Mouse (Mus musculus) heart, embryonic 12.5 days (tissue): Measurements from ENCODE around the gene Rpn2. TPM values are rescaled to one million over a fixed set of nuclear protein-coding genes. Genes with fewer than 3 reads are reported as not detected.
A peak's percentile ranks its signal among the peaks of the same experiment; 100 is the strongest.

Experiments used
- ATAC-seq: fragments of 200-750 bp; cut with Nextera tagmentation; 2 replicates; pipeline ENCODE4 v1.8.0; 2017; ENCODE audit warnings: moderate TSS enrichment, moderate library complexity; ENCODE audit not compliant: insufficient number of reproducible peaks, low FRiP score
- H3K27ac ChIP-seq: fragments of 300-500 bp; sonication (generic); 2 replicates; pipeline ENCODE4 v1.5.1; 2016; ENCODE audit warnings: mild to moderate bottlenecking, moderate library complexity; ENCODE audit not compliant: poor library complexity, severe bottlenecking
- H3K27me3 ChIP-seq: fragments of 300-500 bp; sonication (generic); replicated peaks from 2 replicates; pipeline ENCODE4 v1.6.1; 2016; ENCODE audit warnings: mild to moderate bottlenecking, moderate library complexity
- H3K36me3 ChIP-seq: fragments of 300-500 bp; sonication (generic); 2 replicates; pipeline ENCODE4 v1.6.1; 2016; ENCODE audit warnings: mild to moderate bottlenecking, moderate library complexity
- H3K4me1 ChIP-seq: fragments of 300-500 bp; sonication (generic); replicated peaks from 2 replicates; pipeline ENCODE4 v1.6.1; 2016; ENCODE audit warnings: mild to moderate bottlenecking
- H3K4me2 ChIP-seq: fragments of 300-500 bp; sonication (generic); 2 replicates; pipeline ENCODE4 v1.6.1; 2016; ENCODE audit warnings: mild to moderate bottlenecking, moderate library complexity
- H3K4me3 ChIP-seq: fragments of 300-500 bp; sonication (generic); 2 replicates; pipeline ENCODE4 v1.5.1; 2016; ENCODE audit warnings: mild to moderate bottlenecking
- H3K9ac ChIP-seq: fragments of 300-500 bp; sonication (generic); 2 replicates; pipeline ENCODE4 v1.6.1; 2016; ENCODE audit warnings: mild to moderate bottlenecking, moderate library complexity
- H3K9me3 ChIP-seq: fragments of 300-500 bp; sonication (generic); replicated peaks from 2 replicates; pipeline ENCODE4 v1.6.1; 2016; ENCODE audit warnings: mild to moderate bottlenecking, moderate library complexity
- WGBS: fragments of 180-500 bp; shearing (Covaris S2); methylation state at CpG from one replicate; pipeline ENCODE4 v1.1.7; 2016; 5-methylcytosine and 5-hydroxymethylcytosine counted together
- polyA plus RNA-seq: library from polyadenylated mRNA; unstranded; fragments of >200 nt; fragmentation: Nextera tagmentation; extraction: Ambion mirVana; gene quantifications from 2 replicates; pipeline ENCODE4 v1.2.1, GENCODE M21; 2016

Gene Rpn2
- polyA plus RNA-seq, 1 experiment from 2014 or later: 207 TPM

GRCm38 (mm10) chr2:157353183-157353582 is 74.4 kb downstream of the Rpn2 start:
- Histone ChIP-seq H3K36me3 (no peaks in the 10 kb centered on the region), H3K9ac (no peak overlapping the region), H3K9me3 (peaks cover 6% of the 10 kb centered on the region; the same call in 1 of the 2 replicates), H3K4me1 (peaks cover 3% of the 10 kb centered on the region; the same call in 1 of the 2 replicates), H3K27ac (no peak overlapping the region), H3K4me3 (no peak overlapping the region), H3K4me2 (no peak overlapping the region), H3K27me3 (no peaks in the 10 kb centered on the region)
- WGBS: 56% methylated on average over 4 of the region's 4 CpGs
- no peak for ATAC-seq

- WGBS: 70% methylated on average over 3 of the region's 3 CpGs
- Histone ChIP-seq H3K27ac (no peak overlapping the region), H3K4me3 (no peak overlapping the region)
Measured at GRCm38 (mm10) chr2:157354106-157354505, 75.3 kb downstream of the Rpn2 start.

DNA sequence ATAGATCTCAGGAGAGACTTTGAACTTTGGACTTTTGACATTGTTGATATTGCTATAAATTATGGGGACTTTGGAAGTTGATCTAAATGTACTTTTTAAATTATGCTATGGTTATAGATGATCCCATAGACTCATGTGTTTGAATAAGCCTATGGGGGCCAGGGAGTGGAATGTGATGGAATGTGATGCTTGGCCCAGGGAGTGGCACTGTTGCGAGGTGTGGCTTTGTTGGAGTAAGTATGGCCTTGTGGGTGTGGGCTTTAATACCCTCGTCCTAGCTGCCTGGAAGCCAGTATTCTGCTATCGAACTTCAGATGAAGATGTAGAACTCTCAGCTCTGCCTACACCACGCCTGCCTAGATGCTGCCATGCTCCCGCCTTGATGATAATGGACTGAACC is 81.2 kb downstream of the Rpn2 start:
- Histone ChIP-seq H3K4me1 (peaks cover 8% of the 10 kb centered on the region; the same call in 1 of the 2 replicates), H3K27ac (no peak overlapping the region), H3K4me2 (no peak overlapping the region), H3K36me3 (no peaks in the 10 kb centered on the region), H3K4me3 (no peak overlapping the region), H3K9ac (no peak overlapping the region), H3K9me3 (peaks cover 5% of the 10 kb centered on the region; the same call in 1 of the 2 replicates), H3K27me3 (no peaks in the 10 kb centered on the region)
- ATAC-seq: no peak
- WGBS: 79% methylated on average over 5 of the region's 5 CpGs

More at GRCm38 (mm10) chr2:157354106-157354505, 75.3 kb downstream of the Rpn2 start:
- no peak overlapping the region for H3K9ac ChIP-seq
- ATAC-seq: no peak
- H3K36me3 ChIP-seq: no peaks in the 10 kb centered on the region
- H3K27me3 ChIP-seq: no peaks in the 10 kb centered on the region
- H3K9me3 ChIP-seq: peaks cover 6% of the 10 kb centered on the region; the same call in 1 of the 2 replicates
- H3K4me2 ChIP-seq: no peak overlapping the region
- no peaks in the 10 kb centered on the region for H3K4me1 ChIP-seq

DNA sequence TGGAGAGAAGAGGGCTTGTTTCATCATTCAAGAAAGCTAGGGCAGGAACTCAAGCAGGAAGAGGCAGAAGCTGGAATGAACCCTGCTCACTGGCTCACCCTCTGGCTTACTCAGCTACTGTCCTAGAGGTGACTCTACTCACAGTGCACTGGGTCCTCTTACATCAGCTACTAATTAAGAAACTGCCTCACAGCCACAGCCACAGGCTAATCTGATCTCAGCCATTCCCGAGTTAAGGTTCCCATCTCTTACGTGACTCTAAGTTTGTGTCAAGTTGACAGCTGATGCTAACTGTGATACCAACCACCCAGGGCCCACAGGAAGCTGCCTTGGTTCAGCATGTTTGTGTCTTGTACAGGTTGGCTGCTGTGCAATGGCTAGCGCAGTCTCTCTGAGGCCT is 84.2 kb downstream of the Rpn2 start:
- Histone ChIP-seq H3K27ac (no peak overlapping the region), H3K9ac (no peak overlapping the region), H3K9me3 (no peaks in the 10 kb centered on the region), H3K4me1 (peaks cover 8% of the 10 kb centered on the region), H3K4me2 (no peak overlapping the region), H3K4me3 (no peak overlapping the region), H3K27me3 (no peaks in the 10 kb centered on the region), H3K36me3 (no peaks in the 10 kb centered on the region)
- ATAC-seq: no peak
- 62% methylated on average over 3 of the region's 3 CpGs for WGBS

GRCm38 (mm10) chr2:157366762-157367161 is 87.9 kb downstream of the Rpn2 start:
- no peak for ATAC-seq
- no peak overlapping the region for H3K9ac ChIP-seq
- no peaks in the 10 kb centered on the region for H3K27me3 ChIP-seq
- peaks cover 22% of the 10 kb centered on the region for H3K4me1 ChIP-seq
- peaks cover 6% of the 10 kb centered on the region; the same call in 1 of the 2 replicates for H3K36me3 ChIP-seq
- no peaks in the 10 kb centered on the region for H3K9me3 ChIP-seq
- peak overlapping the region; percentile 92 for H3K4me2 ChIP-seq
- no peak overlapping the region for H3K27ac ChIP-seq
- peak overlapping the region; percentile 91; the same call in 1 of the 2 replicates for H3K4me3 ChIP-seq
- 46% methylated on average over 9 of the region's 9 CpGs for WGBS

GRCm38 (mm10) chr2:157367184-157367893 is 88.5 kb downstream of the Rpn2 start, which contains the start of gene Manbal:
TSS of gene Manbal (plus strand) at chr2:157367594.
- WGBS: 4% methylated on average over 42 of the region's 42 CpGs
- Histone ChIP-seq H3K27me3 (no peaks in the 10 kb centered on the region), H3K4me2 (peak within 1 kb of the TSS; percentile 92), H3K36me3 (peaks cover 6% of the 10 kb centered on the region; the same call in 1 of the 2 replicates), H3K27ac (peak within 1 kb of the TSS; percentile 85), H3K4me1 (peaks cover 23% of the 10 kb centered on the region), H3K4me3 (peak within 1 kb of the TSS; percentile 91), H3K9ac (peak within 1 kb of the TSS; percentile 99), H3K9me3 (no peaks in the 10 kb centered on the region)
- ATAC-seq: peak; percentile 88

DNA sequence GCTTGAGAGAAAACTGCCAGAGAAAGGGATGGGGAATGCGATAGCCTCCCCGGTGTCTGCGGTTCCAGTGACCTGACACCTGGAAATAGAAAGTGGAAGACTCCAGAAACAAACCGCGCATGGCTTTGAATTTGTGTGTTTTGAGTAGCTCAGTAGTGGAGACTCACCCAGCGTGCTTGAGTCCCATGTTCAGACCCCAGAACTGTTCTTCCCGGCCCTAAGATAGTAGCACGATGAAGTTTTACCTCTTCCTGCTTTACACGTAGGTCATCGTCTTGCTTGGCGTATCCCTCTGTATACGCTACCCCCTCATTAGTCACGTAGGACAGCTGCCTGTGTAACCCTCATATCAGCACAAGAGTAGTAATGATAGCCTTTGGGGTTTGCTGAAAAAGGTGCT is 89.2 kb downstream of the Rpn2 start:
- H3K9me3 ChIP-seq: no peaks in the 10 kb centered on the region
- peak overlapping the region; percentile 92 for H3K4me2 ChIP-seq
- ATAC-seq: peak; percentile 40
- WGBS: 4% methylated on average over 13 of the region's 13 CpGs
- peaks cover 6% of the 10 kb centered on the region; the same call in 1 of the 2 replicates for H3K36me3 ChIP-seq
- H3K27ac ChIP-seq: peak overlapping the region; percentile 85
- H3K27me3 ChIP-seq: no peaks in the 10 kb centered on the region
- peak overlapping the region; percentile 99 for H3K9ac ChIP-seq
- peaks cover 26% of the 10 kb centered on the region for H3K4me1 ChIP-seq
- H3K4me3 ChIP-seq: peak overlapping the region; percentile 91

GRCm38 (mm10) chr2:157371696-157372095 is 92.9 kb downstream of the Rpn2 start:
- Histone ChIP-seq H3K9ac (no peak overlapping the region), H3K36me3 (peaks cover 16% of the 10 kb centered on the region), H3K27me3 (no peaks in the 10 kb centered on the region), H3K4me3 (no peak overlapping the region), H3K27ac (no peak overlapping the region), H3K9me3 (no peaks in the 10 kb centered on the region), H3K4me1 (peaks cover 54% of the 10 kb centered on the region), H3K4me2 (no peak overlapping the region)
- 46% methylated on average over 6 of the region's 6 CpGs for WGBS
- ATAC-seq: no peak

GRCm38 (mm10) chr2:157373681-157374080 is 94.9 kb downstream of the Rpn2 start:
- H3K4me2 ChIP-seq: no peak overlapping the region
- peaks cover 16% of the 10 kb centered on the region for H3K36me3 ChIP-seq
- H3K27ac ChIP-seq: no peak overlapping the region
- ATAC-seq: no peak
- H3K9me3 ChIP-seq: no peaks in the 10 kb centered on the region
- no peak overlapping the region for H3K4me3 ChIP-seq
- no peak overlapping the region for H3K9ac ChIP-seq
- peaks cover 62% of the 10 kb centered on the region for H3K4me1 ChIP-seq
- H3K27me3 ChIP-seq: no peaks in the 10 kb centered on the region
- 72% methylated on average over 3 of the region's 3 CpGs for WGBS

DNA sequence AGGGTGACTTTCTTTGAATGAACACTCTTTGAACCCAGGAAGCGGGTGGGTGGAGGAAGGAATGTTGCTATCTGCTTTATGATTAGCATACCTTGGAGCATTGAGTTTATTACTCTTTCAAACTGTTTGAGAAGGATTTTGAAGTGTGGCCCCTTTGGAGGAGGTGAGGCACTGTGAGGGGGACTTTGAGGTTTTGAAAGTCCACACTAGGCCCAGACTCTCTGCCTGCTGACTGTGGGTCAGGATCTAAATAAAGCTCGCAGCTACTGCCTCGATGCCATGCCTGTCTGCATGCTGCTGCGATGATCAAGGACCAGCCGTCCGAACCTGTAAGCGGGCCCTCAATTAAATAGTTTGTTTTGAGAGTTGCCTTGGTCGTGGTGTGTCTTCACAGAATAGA is 96.2 kb downstream of the Rpn2 start:
- H3K9me3 ChIP-seq: no peaks in the 10 kb centered on the region
- no peaks in the 10 kb centered on the region for H3K27me3 ChIP-seq
- H3K4me2 ChIP-seq: peak overlapping the region; percentile 11; the same call in 1 of the 2 replicates
- ATAC-seq: no peak; the same call in 1 of the 2 replicates
- no peak overlapping the region for H3K9ac ChIP-seq
- WGBS: 45% methylated on average over 8 of the region's 8 CpGs
- peak overlapping the region; percentile 9; the same call in 1 of the 2 replicates for H3K27ac ChIP-seq
- H3K36me3 ChIP-seq: peaks cover 24% of the 10 kb centered on the region
- H3K4me3 ChIP-seq: no peak overlapping the region
- peaks cover 58% of the 10 kb centered on the region for H3K4me1 ChIP-seq
